Mouse (Mus musculus) small intestine, adult 2 months (tissue): ENCODE results near the gene Gm37240.

Experiments
- CTCF ChIP-seq: fragments of 200-500 bp; IDR thresholded peaks from 2 replicates; pipeline ENCODE4 v1.5.1; 2012; ENCODE audit warnings: low read depth, mild to moderate bottlenecking, control low read depth, inconsistent platforms, low read length, moderate library complexity, mixed read lengths; ENCODE audit not compliant: insufficient replicate concordance, insufficient read length; ENCODE audit errors: extremely low read depth
- POLR2A ChIP-seq: fragments of 200-500 bp; IDR thresholded peaks from 2 replicates; pipeline ENCODE4 v1.6.1; 2012; ENCODE audit warnings: low read depth, mild to moderate bottlenecking, control low read depth, inconsistent platforms, low read length, moderate library complexity

DNA sequence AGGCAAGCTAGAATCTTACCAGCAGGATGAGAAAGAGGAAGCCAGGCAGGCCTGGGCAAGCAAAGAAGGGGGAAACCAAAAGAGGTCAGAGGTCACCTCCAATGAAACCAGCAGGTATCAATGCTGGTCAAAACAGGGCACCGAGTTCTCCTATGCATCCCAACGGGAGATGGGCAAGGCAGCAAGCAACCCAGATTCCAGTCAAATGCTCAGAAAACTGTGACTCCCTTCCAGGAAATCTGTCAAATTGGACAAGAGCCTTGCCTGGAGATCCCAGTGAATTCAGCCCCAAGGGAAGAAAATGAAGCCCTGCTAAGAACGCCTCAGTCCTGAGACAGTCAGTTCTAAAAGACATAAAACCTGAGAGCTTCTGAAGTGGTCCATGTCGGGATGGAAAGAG lies 437.9 kb downstream of the Gm37240 start:
- TF ChIP-seq POLR2A (no peak), CTCF (no peak)
